Mouse (Mus musculus) embryonic facial prominence, embryonic 14.5 days (tissue): ENCODE results near the gene Gm17545. TPM values are rescaled to one million over a fixed set of nuclear protein-coding genes. Genes with fewer than 3 reads are reported as not detected.

Source experiments
- ATAC-seq: fragments of 200-750 bp; cut with Nextera tagmentation; 2 replicates; pipeline ENCODE4 v1.8.0; 2017; ENCODE audit warnings: low read depth, moderate number of reproducible peaks, moderate TSS enrichment
- DNase-seq: peaks from one replicate; pipeline ENCODE4 v3.0.0-alpha.2; 2015; ENCODE audit warnings: low spot score
- H3K27ac ChIP-seq: fragments of 300-500 bp; sonication (generic); replicated peaks from 2 replicates; pipeline ENCODE4 v1.5.1; 2014; ENCODE audit warnings: low read depth, mild to moderate bottlenecking, low read length, moderate library complexity
- H3K27me3 ChIP-seq: fragments of 300-500 bp; sonication (generic); replicated peaks from 2 replicates; pipeline ENCODE4 v1.6.1; 2014; ENCODE audit warnings: low read length; ENCODE audit not compliant: control insufficient read depth, insufficient read depth
- H3K36me3 ChIP-seq: fragments of 300-500 bp; sonication (generic); 2 replicates; pipeline ENCODE4 v1.6.1; 2014; ENCODE audit warnings: low read length, mixed read lengths; ENCODE audit not compliant: control insufficient read depth, insufficient read depth
- H3K4me1 ChIP-seq: fragments of 300-500 bp; sonication (generic); 2 replicates; pipeline ENCODE4 v1.6.1; 2014; ENCODE audit warnings: antibody characterized with exemption, low read length; ENCODE audit not compliant: control insufficient read depth, insufficient read depth
- H3K4me2 ChIP-seq: fragments of 300-500 bp; sonication (generic); 2 replicates; pipeline ENCODE4 v1.6.1; 2014; ENCODE audit warnings: low read depth, mild to moderate bottlenecking, low read length, moderate library complexity, mixed read lengths
- H3K4me3 ChIP-seq: fragments of 300-500 bp; sonication (generic); 2 replicates; pipeline ENCODE4 v1.5.1; 2014; ENCODE audit warnings: low read depth, mild to moderate bottlenecking, low read length
- H3K9ac ChIP-seq: fragments of 300-500 bp; sonication (generic); 2 replicates; pipeline ENCODE4 v1.6.1; 2014; ENCODE audit warnings: low read depth, mild to moderate bottlenecking, low read length, moderate library complexity, mixed read lengths
- H3K9me3 ChIP-seq: fragments of 300-500 bp; sonication (generic); 2 replicates; pipeline ENCODE4 v1.6.1; 2016; ENCODE audit warnings: low read length; ENCODE audit not compliant: control insufficient read depth
- WGBS: fragments of 180-500 bp; shearing (Covaris S2); extraction: QIAGEN DNeasy Blood & Tissue Kit; methylation state at CpG from one replicate; pipeline ENCODE4 v1.1.7; 2014; 5-methylcytosine and 5-hydroxymethylcytosine counted together
- polyA plus RNA-seq: library from polyadenylated mRNA; unstranded; fragments of >200 nt; fragmentation: Nextera tagmentation; extraction: Ambion mirVana; gene quantifications from 2 replicates; pipeline ENCODE4 v1.2.1, GENCODE M21; 2014

The Gm17545 gene
- polyA plus RNA-seq, 1 experiment from 2014 or later = not detected

- Histone ChIP-seq H3K9me3 (no peaks in the 10 kb centered on the region), H3K4me3 (no peak overlapping the region), H3K36me3 (peaks cover 95% of the 10 kb centered on the region), H3K9ac (no peak overlapping the region), H3K4me2 (no peak overlapping the region), H3K27ac (no peak overlapping the region), H3K4me1 (no peaks in the 10 kb centered on the region), H3K27me3 (no peaks in the 10 kb centered on the region)
- DNase-seq (no peak), ATAC-seq (no peak)
- 83% methylated on average over 9 of the region's 10 CpGs for WGBS
Observed at GRCm38 (mm10) chr9:22452697-22453096, 1.4 kb upstream of the Gm17545 start.

- H3K4me1 ChIP-seq = no peaks in the 10 kb centered on the region
- no peak overlapping the region for H3K4me3 ChIP-seq
- H3K9me3 ChIP-seq = no peaks in the 10 kb centered on the region
- ATAC-seq = peak; percentile 79; the same call in 1 of the 2 replicates
- H3K27ac ChIP-seq = no peak overlapping the region
- H3K4me2 ChIP-seq = no peak overlapping the region
- H3K36me3 ChIP-seq = peaks cover 92% of the 10 kb centered on the region
- no peaks in the 10 kb centered on the region for H3K27me3 ChIP-seq
- no peak overlapping the region for H3K9ac ChIP-seq
- WGBS = 91% methylated on average over 10 of the region's 10 CpGs
- DNase-seq = peak; percentile 20
Observed at GRCm38 (mm10) chr9:22453501-22453924, 577 bp upstream of the Gm17545 start.

GRCm38 (mm10) chr9:22455041-22455440, 951 bp downstream of the Gm17545 start:
- Histone ChIP-seq H3K4me2 (no peak overlapping the region), H3K9me3 (no peaks in the 10 kb centered on the region), H3K9ac (no peak overlapping the region), H3K4me3 (no peak overlapping the region), H3K27me3 (no peaks in the 10 kb centered on the region), H3K36me3 (peaks cover 77% of the 10 kb centered on the region), H3K27ac (no peak overlapping the region), H3K4me1 (no peaks in the 10 kb centered on the region)
- DNase-seq = no peak
- ATAC-seq = no peak

GRCm38 (mm10) chr9:22457142-22457835, 3.2 kb downstream of the Gm17545 start:
- DNase-seq = no peak
- ATAC-seq = no peak
- Histone ChIP-seq H3K9me3 (no peaks in the 10 kb centered on the region), H3K36me3 (peaks cover 73% of the 10 kb centered on the region), H3K27me3 (no peaks in the 10 kb centered on the region), H3K4me1 (no peaks in the 10 kb centered on the region), H3K4me3 (no peak overlapping the region), H3K27ac (no peak overlapping the region), H3K4me2 (no peak overlapping the region), H3K9ac (no peak overlapping the region)
- 81% methylated on average over 11 of the region's 11 CpGs for WGBS

- WGBS = 87% methylated on average over 3 of the region's 3 CpGs
- Histone ChIP-seq H3K36me3 (peaks cover 35% of the 10 kb centered on the region), H3K27ac (no peak overlapping the region), H3K27me3 (no peaks in the 10 kb centered on the region), H3K4me3 (no peak overlapping the region), H3K4me2 (no peak overlapping the region), H3K4me1 (0 out of 2 replicates have a peak, but pooled peaks cover under 1% of the 10 kb centered on the region), H3K9me3 (no peaks in the 10 kb centered on the region), H3K9ac (no peak overlapping the region)
- DNase-seq (no peak), ATAC-seq (no peak)
Observed at GRCm38 (mm10) chr9:22461946-22462345, 7.9 kb downstream of the Gm17545 start.

DNA sequence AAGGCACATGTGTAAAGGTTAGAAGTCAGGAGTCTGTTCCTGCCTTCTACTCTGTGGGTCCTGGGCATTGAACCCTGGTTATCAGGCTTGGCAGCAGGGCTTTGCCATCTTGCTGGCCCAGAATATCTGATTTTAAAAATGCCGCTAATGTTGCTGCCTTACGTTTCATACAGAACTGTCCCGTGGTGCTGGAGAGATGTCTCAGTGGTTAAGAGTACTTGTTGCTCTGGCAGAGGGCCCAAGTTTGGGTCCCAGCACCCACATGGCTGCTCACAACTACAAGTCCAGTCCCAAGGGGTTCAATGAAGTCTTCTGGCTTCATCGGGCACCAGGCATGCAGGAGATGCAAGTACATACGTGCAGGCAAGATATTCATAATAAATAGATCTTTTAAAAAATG, 12.1 kb downstream of the Gm17545 start:
- no peak overlapping the region for H3K4me2 ChIP-seq
- H3K36me3 ChIP-seq = peaks cover 15% of the 10 kb centered on the region; the same call in 1 of the 2 replicates
- H3K9ac ChIP-seq = no peak overlapping the region
- peaks cover 7% of the 10 kb centered on the region; the same call in 1 of the 2 replicates for H3K4me1 ChIP-seq
- H3K27me3 ChIP-seq = no peaks in the 10 kb centered on the region
- H3K9me3 ChIP-seq = no peaks in the 10 kb centered on the region
- no peak for ATAC-seq
- H3K27ac ChIP-seq = no peak overlapping the region
- 94% methylated on average over 5 of the region's 5 CpGs for WGBS
- no peak overlapping the region for H3K4me3 ChIP-seq
- DNase-seq = no peak

DNA sequence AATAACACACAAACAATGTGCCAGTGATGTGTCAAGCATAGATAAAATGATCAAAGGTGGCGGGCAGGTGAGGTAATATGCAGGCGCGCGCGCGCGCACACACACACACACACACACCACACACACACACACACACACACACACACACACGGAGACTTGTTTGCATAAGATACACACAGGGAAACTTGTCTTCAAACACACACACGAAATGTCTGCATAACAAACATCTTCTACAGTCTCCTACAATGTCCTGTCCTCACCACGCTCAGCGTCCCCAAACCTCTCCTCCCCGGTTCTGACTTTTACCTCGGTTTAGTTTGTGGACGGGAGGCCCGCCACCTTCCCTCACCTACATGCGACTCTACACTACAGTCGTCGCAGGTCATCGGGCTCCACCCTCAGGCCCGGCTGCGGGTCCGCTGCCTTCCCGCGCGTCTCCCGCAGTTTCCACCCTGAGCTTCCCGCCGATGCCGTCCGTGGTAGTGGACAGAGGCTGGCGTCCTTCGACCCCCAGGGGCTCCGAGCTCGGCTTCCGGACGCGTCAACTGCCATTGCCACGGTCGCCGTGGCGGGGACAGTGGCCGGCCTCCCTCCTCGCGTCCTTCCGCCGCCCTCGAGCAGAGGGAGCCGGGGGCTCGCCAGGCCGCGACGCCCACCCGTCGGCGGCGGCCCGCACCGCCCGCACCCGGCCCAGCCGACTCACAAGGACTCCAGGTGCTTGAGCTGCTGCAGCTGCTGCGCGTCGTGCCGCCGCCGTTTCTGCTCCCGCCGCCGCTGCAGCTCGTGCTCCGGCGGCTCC, 13.5 kb downstream of the Gm17545 start:
- Histone ChIP-seq H3K9ac (peak overlapping the region; percentile 92), H3K27me3 (no peaks in the 10 kb centered on the region), H3K4me3 (peak overlapping the region; percentile 82)

GRCm38 (mm10) chr9:22468170-22468898, 14.2 kb downstream of the Gm17545 start:
- DNase-seq (peak; percentile 93), ATAC-seq (peak; percentile 88)
- Histone ChIP-seq H3K4me2 (peak overlapping the region; percentile 72), H3K4me3 (peak overlapping the region; percentile 82), H3K27ac (peak overlapping the region; percentile 87), H3K4me1 (peaks cover 7% of the 10 kb centered on the region; the same call in 1 of the 2 replicates), H3K27me3 (no peaks in the 10 kb centered on the region), H3K36me3 (0 out of 2 replicates have a peak, but pooled peaks cover 6% of the 10 kb centered on the region), H3K9ac (peak overlapping the region; percentile 92), H3K9me3 (no peaks in the 10 kb centered on the region)
- 5% methylated on average over 21 of the region's 43 CpGs for WGBS

More for the DNA sequence above, 13.5 kb downstream of the Gm17545 start:
- H3K4me2 ChIP-seq = peak overlapping the region; percentile 72
- peak; percentile 75 for ATAC-seq
- H3K4me1 ChIP-seq = peaks cover 7% of the 10 kb centered on the region; the same call in 1 of the 2 replicates
- H3K27ac ChIP-seq = peak overlapping the region; percentile 87
- DNase-seq = peak; percentile 34
- H3K9me3 ChIP-seq = no peaks in the 10 kb centered on the region
- H3K36me3 ChIP-seq = 0 out of 2 replicates have a peak, but pooled peaks cover 6% of the 10 kb centered on the region
- under 1% methylated on average over 56 of the region's 73 CpGs for WGBS
